Mouse (Mus musculus) layer of hippocampus, adult 2 months (tissue): ENCODE results near the gene Gm10377. TPM values are rescaled to one million over a fixed set of nuclear protein-coding genes. Genes with fewer than 3 reads are reported as not detected.
"Not testable (repeated sequence)": the region's sequence is repeated elsewhere in the genome, so short reads cannot be mapped to it uniquely, and the experiment has no call there.

Source experiments
- DNase-seq, 2 experiments: peaks; one replicate each; pipeline ENCODE4 v3.0.0; 2022; ENCODE audit warnings: low spot score in 2 of 2
- H3K27ac ChIP-seq: fragments of 200-600 bp; 2 replicates; pipeline ENCODE4 v1.8.1; 2022
- H3K4me3 ChIP-seq: fragments of 200-600 bp; 2 replicates; pipeline ENCODE4 v1.8.1; 2022; ENCODE audit warnings: mild to moderate bottlenecking
- long read RNA-seq, 2 experiments: library from polyadenylated mRNA; stranded (forward); transcript quantifications; one replicate each; pipeline ENCODE4 v2.0.0; 2021; ENCODE audit warnings: borderline mapping rate in 2 of 2
- total RNA-seq, 2 experiments: library from RNA; stranded (reverse); gene quantifications; 2 replicates each; pipeline ENCODE4 v1.2.3; 2021

Gm10377 gene
- total RNA-seq = not detected
- long read RNA-seq, experiment 1 = 0 reads
- long read RNA-seq, experiment 2 = 0 reads

DNA sequence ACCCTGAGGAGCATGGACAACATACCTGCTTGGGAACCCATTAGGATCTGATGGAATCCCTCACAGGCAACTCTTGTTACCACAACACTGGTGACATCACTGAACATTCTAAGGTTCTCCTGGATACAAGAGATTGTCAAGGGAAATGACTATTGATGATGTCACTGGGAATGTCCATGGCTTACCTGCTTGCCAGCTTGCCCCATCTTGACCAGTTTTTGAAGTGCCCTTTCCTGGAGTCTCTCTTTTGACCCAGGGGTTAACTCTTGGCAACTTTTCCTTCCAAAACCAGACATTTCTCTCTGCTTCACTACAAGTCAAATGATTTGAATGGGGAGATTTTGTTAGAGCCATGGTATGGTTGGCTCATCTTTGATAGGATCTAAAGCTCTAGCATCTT is at the start of gene Gm10377:
Gm10377 (minus strand) TSS at position 101 of the 400 bp plus-strand sequence.
- H3K4me3 ChIP-seq, DNase-seq, H3K27ac ChIP-seq: not testable (repeated sequence)

GRCm38 (mm10) chr14:42768721-42769120 is 29.1 kb downstream of the Gm10377 start, which contains the start of gene Gm3015:
Gm3015 (minus strand) TSS chr14:42768821.
- not testable (repeated sequence) for H3K27ac ChIP-seq, H3K4me3 ChIP-seq, DNase-seq

Other genes with a start within 250 kb of the Gm10377 start
- gene Gm17124, start 198.1 kb downstream of the Gm10377 start, total RNA-seq = not detected
- gene Gm3633, start 156.1 kb downstream of the Gm10377 start, total RNA-seq = not detected
- gene Gm10378, start 142.0 kb downstream of the Gm10377 start, total RNA-seq = not detected
- gene Gm3015, start 29.2 kb downstream of the Gm10377 start, total RNA-seq = not detected
- gene Gm21977, start 55.5 kb upstream of the Gm10377 start, total RNA-seq = not detected
- not detected for gene Gm8082, start 195.6 kb upstream of the Gm10377 start, total RNA-seq
- not detected for gene Gm10376, start 217.6 kb upstream of the Gm10377 start, total RNA-seq